In genomic region chr10:53499518-53499917, GRCm38 (mm10) we compare ENCODE assay signal across 9 mouse cellular contexts.
DNase-seq lines count a peak whose midpoint lies in the region; ATAC-seq and TF ChIP-seq lines count a peak whose summit lies in the region.
"Had no signal": no experiment of that assay in that cellular context is flagged by ENCODE, and none has a peak within 500 bp of the region (broad histone marks: within the 10 kb centered on the region; RNA-seq: fewer than 3 reads in every experiment).

No protein-coding gene starts in this region.

- intact Hi-C loops in gastrocnemius, adult 2 months (cut with DNase I), result no loop called here

- no peak overlapping the region for H3K4me3 ChIP-seq in gastrocnemius, adult 2 months
- H3K4me3 ChIP-seq in midbrain, postnatal 0 days (ENCODE audit: low read depth, low read length), result no peak overlapping the region
- H3K4me3 ChIP-seq in midbrain, embryonic 10.5 days, result no peak overlapping the region
- H3K4me3 ChIP-seq in hindbrain, embryonic 11.5 days (ENCODE audit: low read depth, low read length), result no peak overlapping the region
- H3K4me3 ChIP-seq in midbrain, embryonic 14.5 days (replicated peaks; ENCODE audit: low read depth, low read length), result no peak overlapping the region
- H3K4me3 ChIP-seq: midbrain, embryonic 12.5 days had no signal

- peak; percentile 64 for TF ChIP-seq CTCF in gastrocnemius, adult 2 months (IDR thresholded peaks at IDR 0.05)
- peak; percentile 27; the same call in 1 of the 2 replicates for TF ChIP-seq CTCF in midbrain, postnatal 0 days (IDR thresholded peaks at IDR 0.05)

- no peak overlapping the region for H3K4me2 ChIP-seq in midbrain, postnatal 0 days (ENCODE audit: low read depth, low read length, poor library complexity, severe bottlenecking)
- H3K4me2 ChIP-seq in hindbrain, embryonic 11.5 days (replicated peaks; ENCODE audit: low read depth, low read length), result no peak overlapping the region
- no peak overlapping the region for H3K4me2 ChIP-seq in midbrain, embryonic 14.5 days (ENCODE audit: low read length)
- H3K4me2 ChIP-seq: midbrain, embryonic 12.5 days had no signal

- DNase-seq in gastrocnemius, adult 2 months, result peak; percentile 46
- no peak for DNase-seq in gastrocnemius, postnatal 4 days (ENCODE audit: low spot score in 2 of 2)
- no peak for DNase-seq in midbrain, postnatal 0 days (ENCODE audit: low spot score)
- no peak for DNase-seq in midbrain, embryonic 10.5 days (ENCODE audit: low spot score)
- DNase-seq in heart, postnatal 4 days, result peak; percentile 23
- DNase-seq in thymus, postnatal 25 days, result peak; percentile 41
- DNase-seq in hindbrain, embryonic 11.5 days (ENCODE audit: low spot score), result no peak
- DNase-seq in midbrain, embryonic 14.5 days, result no peak

- H3K36me3 ChIP-seq in midbrain, postnatal 0 days (ENCODE audit: insufficient read depth, low read length), result no peaks in the 10 kb centered on the region
- H3K36me3 ChIP-seq in midbrain, embryonic 10.5 days, result no peaks in the 10 kb centered on the region
- no peaks in the 10 kb centered on the region for H3K36me3 ChIP-seq in hindbrain, embryonic 11.5 days (ENCODE audit: control insufficient read depth, insufficient read depth, low read length)
- no peaks in the 10 kb centered on the region for H3K36me3 ChIP-seq in midbrain, embryonic 14.5 days (ENCODE audit: control insufficient read depth, insufficient read depth, low read length)
- H3K36me3 ChIP-seq: midbrain, embryonic 12.5 days had no signal

- no peak overlapping the region for H3K27ac ChIP-seq in gastrocnemius, adult 2 months
- no peak overlapping the region for H3K27ac ChIP-seq in midbrain, postnatal 0 days (ENCODE audit: low read depth, low read length)
- no peak overlapping the region for H3K27ac ChIP-seq in midbrain, embryonic 10.5 days (replicated peaks)
- H3K27ac ChIP-seq in hindbrain, embryonic 11.5 days (ENCODE audit: low read depth, low read length), result no peak overlapping the region
- H3K27ac ChIP-seq in midbrain, embryonic 14.5 days (replicated peaks; ENCODE audit: low read depth, low read length), result no peak overlapping the region
- H3K27ac ChIP-seq: midbrain, embryonic 12.5 days had no signal

- H3K9ac ChIP-seq in midbrain, postnatal 0 days (replicated peaks; ENCODE audit: low read length, poor library complexity, severe bottlenecking), result no peak overlapping the region
- H3K9ac ChIP-seq in hindbrain, embryonic 11.5 days (ENCODE audit: low read depth, low read length), result no peak overlapping the region
- no peak overlapping the region for H3K9ac ChIP-seq in midbrain, embryonic 14.5 days (replicated peaks; ENCODE audit: low read length)
- H3K9ac ChIP-seq: midbrain, embryonic 12.5 days had no signal

- H3K27me3 ChIP-seq in midbrain, postnatal 0 days (ENCODE audit: insufficient read depth, low read length), result no peaks in the 10 kb centered on the region
- H3K27me3 ChIP-seq in midbrain, embryonic 10.5 days (ENCODE audit: low read depth, poor library complexity, severe bottlenecking), result no peaks in the 10 kb centered on the region
- H3K27me3 ChIP-seq in hindbrain, embryonic 11.5 days (ENCODE audit: control insufficient read depth, insufficient read depth, low read length), result no peaks in the 10 kb centered on the region
- no peaks in the 10 kb centered on the region for H3K27me3 ChIP-seq in midbrain, embryonic 14.5 days (ENCODE audit: control insufficient read depth, insufficient read depth, low read length)
- H3K27me3 ChIP-seq: midbrain, embryonic 12.5 days had no signal

- ATAC-seq in midbrain, postnatal 0 days (ENCODE audit: low FRiP score), result no peak
- no peak for ATAC-seq in hindbrain, embryonic 11.5 days (ENCODE audit: low FRiP score)
- no peak for ATAC-seq in midbrain, embryonic 14.5 days (ENCODE audit: low FRiP score, low TSS enrichment)

- no peaks in the 10 kb centered on the region for H3K9me3 ChIP-seq in midbrain, postnatal 0 days (ENCODE audit: low read length)
- no peaks in the 10 kb centered on the region; the same call in 1 of the 2 replicates for H3K9me3 ChIP-seq in midbrain, embryonic 10.5 days (replicated peaks)
- H3K9me3 ChIP-seq in hindbrain, embryonic 11.5 days (ENCODE audit: control insufficient read depth, low read length), result no peaks in the 10 kb centered on the region
- H3K9me3 ChIP-seq in midbrain, embryonic 14.5 days (ENCODE audit: control insufficient read depth, low read length), result no peaks in the 10 kb centered on the region

- H3K4me1 ChIP-seq in midbrain, postnatal 0 days (ENCODE audit: insufficient read depth, low read length), result no peaks in the 10 kb centered on the region
- peaks cover 12% of the 10 kb centered on the region for H3K4me1 ChIP-seq in midbrain, embryonic 10.5 days
- no peaks in the 10 kb centered on the region for H3K4me1 ChIP-seq in hindbrain, embryonic 11.5 days (replicated peaks; ENCODE audit: control insufficient read depth, insufficient read depth, low read length)
- 0 out of 2 replicates have a peak, but pooled peaks cover 6% of the 10 kb centered on the region for H3K4me1 ChIP-seq in midbrain, embryonic 14.5 days (ENCODE audit: control insufficient read depth, insufficient read depth, low read length)

Comparison
In these comparisons a context has a peak if more than half of its experiments do, and no peak if none do; other contexts are left out.
1. DNase-seq: peak in gastrocnemius, adult 2 months (single experiment), heart, postnatal 4 days (single experiment) and thymus, postnatal 25 days (single experiment); none in gastrocnemius, postnatal 4 days (0 of 2), midbrain, postnatal 0 days (single experiment), midbrain, embryonic 10.5 days (single experiment), hindbrain, embryonic 11.5 days (single experiment) and midbrain, embryonic 14.5 days (single experiment).